Comparison of ENCODE assay signal across 8 mouse cellular contexts in the genomic region with DNA sequence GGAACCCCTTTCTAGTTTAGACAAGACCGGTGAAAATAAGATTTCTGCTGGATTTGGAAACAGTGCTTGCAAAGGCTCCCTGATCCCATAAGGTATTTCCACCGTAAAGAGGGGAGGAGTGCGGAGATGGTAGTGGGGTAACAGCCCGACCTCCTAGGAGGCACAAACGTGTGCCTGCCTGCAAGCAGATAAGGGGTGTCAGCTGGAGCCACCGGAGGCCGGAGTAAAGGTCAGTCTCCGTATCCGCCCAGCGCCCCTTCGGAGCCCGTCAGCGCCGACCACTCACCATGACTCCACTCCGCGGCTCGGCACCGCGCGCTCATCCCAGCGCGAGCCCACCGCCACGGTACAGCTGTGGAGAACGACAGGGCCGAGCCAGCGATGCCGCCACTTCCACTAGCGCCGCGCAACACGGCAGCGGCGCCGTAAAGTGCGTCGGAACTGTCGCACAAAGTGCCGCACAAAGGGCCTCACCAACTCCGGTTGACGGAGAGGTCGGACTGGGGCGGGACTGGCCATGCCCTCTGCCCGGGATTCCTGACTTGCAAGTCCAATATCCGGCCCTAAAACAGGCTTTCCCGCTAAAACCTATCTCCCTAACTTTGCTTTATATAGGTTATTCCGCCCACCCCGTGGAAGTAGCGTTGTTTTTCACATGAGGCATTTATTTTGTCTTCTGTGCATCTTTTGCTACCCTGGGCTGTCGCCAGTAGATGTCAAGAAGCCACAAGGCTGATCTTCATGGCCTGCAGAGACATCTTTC. TPM values are rescaled to one million over a fixed set of nuclear protein-coding genes. Genes with fewer than 3 reads are reported as not detected.
DNase-seq lines count a peak whose midpoint lies in the region; ATAC-seq and TF ChIP-seq lines count a peak whose summit lies in the region.

A gene (minus strand): TSS at position 422 of the 763 bp plus-strand sequence.

- whole genome bisulfite sequencing in forebrain, embryonic 15.5 days = under 1% methylated on average over 50 of the region's 50 CpGs
- under 1% methylated on average over 50 of the region's 50 CpGs for WGBS in lung, adult 2 months

- no peaks in the 10 kb centered on the region for H3K27me3 ChIP-seq in forebrain, embryonic 15.5 days

- H3K4me2 ChIP-seq in forebrain, embryonic 15.5 days (replicated peaks) = peak within 1 kb of the TSS; percentile 65

- TF ChIP-seq CTCF in lung, adult 2 months (IDR thresholded peaks at IDR 0.05; ENCODE audit: insufficient read depth, low read length) = no peak

- peak within 1 kb of the TSS; percentile 80 to 83 for H3K4me3 ChIP-seq in ES-E14 (ENCODE audit: insufficient read depth in 1 of 2, low read depth in 1 of 2, low read length in 2 of 2, poor library complexity in 1 of 2, severe bottlenecking in 1 of 2)
- H3K4me3 ChIP-seq in forebrain, embryonic 15.5 days = peak within 1 kb of the TSS; percentile 87
- H3K4me3 ChIP-seq in lung, adult 2 months (replicated peaks; ENCODE audit: extremely low read depth, low read depth, low read length) = peak within 1 kb of the TSS; percentile 89

- peak within 1 kb of the TSS; percentile 83 for H3K9ac ChIP-seq in ES-E14 (ENCODE audit: insufficient read depth, low read depth, low read length, poor library complexity, severe bottlenecking)
- peak within 1 kb of the TSS; percentile 91 for H3K9ac ChIP-seq in forebrain, embryonic 15.5 days (replicated peaks)

- in situ Hi-C loops in ES-E14 (cut with MboI; ENCODE audit: low sequenced_read_pairs in 2 of 2, unreplicated experiment in 2 of 2) = no loop called here

- DNase-seq in ES-E14 (ENCODE audit: low read depth, low spot score) = peak; percentile 76
- DNase-seq in cerebellum, adult 11-12 months = peak; percentile 94
- peak; percentile 80 for DNase-seq in heart, postnatal 25 days (ENCODE audit: low spot score)
- DNase-seq in layer of hippocampus, adult 18-20 months (ENCODE audit: low spot score in 2 of 2) = peak; percentile 91 to 98
- peak; percentile 94 for DNase-seq in lung, adult 2 months
- DNase-seq in thymus, adult 18-20 months = peak; percentile 82 to 85

- peak; percentile 95 for ATAC-seq in forebrain, embryonic 15.5 days (replicated peaks)
- peak; percentile 93 for ATAC-seq in neutrophil, adult 5-6 weeks (ENCODE audit: extremely low read depth, insufficient number of reproducible peaks, low FRiP score, poor library complexity, severe bottlenecking)

- H3K4me1 ChIP-seq in ES-E14 (ENCODE audit: control insufficient read depth in 2 of 2, insufficient read depth in 2 of 2, low read length in 2 of 2, poor library complexity in 1 of 2) = peaks cover 0 to 3% of the 10 kb centered on the region in 2 experiments; a peak in 2 of 4 replicates
- H3K4me1 ChIP-seq in forebrain, embryonic 15.5 days = peaks cover 20% of the 10 kb centered on the region
- peaks cover 2% of the 10 kb centered on the region; the same call in 1 of the 2 replicates for H3K4me1 ChIP-seq in lung, adult 2 months (ENCODE audit: control insufficient read depth, insufficient read depth, low read length)

- intact Hi-C loops in heart, postnatal 25 days (cut with DNase I) = loop anchor here (5.0 to 10.0 kb wide), 3 partner anchors 64 to 276 kb away; a partner anchor contains a TSS

- H3K9me3 ChIP-seq in ES-E14 (ENCODE audit: control insufficient read depth, insufficient read depth, low read depth, low read length) = no peaks in the 10 kb centered on the region
- H3K9me3 ChIP-seq in forebrain, embryonic 15.5 days = no peaks in the 10 kb centered on the region

- no peaks in the 10 kb centered on the region; the same call in 1 of the 2 replicates for H3K36me3 ChIP-seq in ES-E14 (ENCODE audit: control insufficient read depth, insufficient read depth, low read length, poor library complexity, severe bottlenecking)
- H3K36me3 ChIP-seq in forebrain, embryonic 15.5 days = peaks cover 18% of the 10 kb centered on the region

- H3K27ac ChIP-seq in ES-E14 (ENCODE audit: insufficient read depth, low read depth, low read length, poor library complexity, severe bottlenecking) = no peak within 1 kb of the TSS
- H3K27ac ChIP-seq in forebrain, embryonic 15.5 days (replicated peaks) = peak within 1 kb of the TSS; percentile 75

- TF ChIP-seq POLR2A in lung, adult 2 months (IDR thresholded peaks at IDR 0.05; ENCODE audit: borderline replicate concordance, extremely low read depth, low read depth, low read length) = peak; percentile 83; the same call in 1 of the 2 replicates

TF ChIP-seq in ES-E14, 5 proteins besides CTCF, POLR2A, EP300 and RAD21:
- TF ChIP-seq ZNF384 (IDR thresholded peaks at IDR 0.05; ENCODE audit: low read depth, low read length) = no peak
- peak; percentile 74; the same call in 1 of the 2 replicates for TF ChIP-seq HCFC1 (IDR thresholded peaks at IDR 0.05; ENCODE audit: borderline replicate concordance, insufficient read depth, low read length)

RNA-seq across cellular contexts. Expression of the gene that starts here (rescaled TPM):
- total RNA-seq in ES-E14 (2012; rRNA removed) = 105 and 142 TPM in 2 replicates
- polyA plus RNA-seq in forebrain, embryonic 15.5 days (2015; fragmentation: Nextera tagmentation; extraction: Ambion mirVana) = 117 and 129 TPM in 2 replicates
- total RNA-seq in heart, postnatal 25 days (2021) = 100 to 1,000 TPM; 136 to 151 TPM
- 10 to 100 TPM; 45.9 to 46.8 TPM for total RNA-seq in layer of hippocampus, adult 18-20 months (2021)
- 67.8 and 87.7 TPM in 2 replicates for polyA plus RNA-seq in lung, adult 2 months (2012; rRNA removed)
- 25.4 and 32.1 TPM in 2 replicates for total RNA-seq in neutrophil, adult 5-6 weeks (2017)
